Mouse (Mus musculus) heart, postnatal 14 days (tissue): Measurements from ENCODE around the gene Ammecr1. TPM values are rescaled to one million over a fixed set of nuclear protein-coding genes. Genes with fewer than 3 reads are reported as not detected.

Experiments used
- microRNA-seq, 2 experiments: library from miRNA; unstranded; fragments of <30 nt; microRNA quantifications; one replicate each; pipeline ENCODE4 v1.2.0; 2021 to 2022
- total RNA-seq, 2 experiments: library from RNA; stranded (reverse); gene quantifications; 2 replicates each; pipeline ENCODE4 v1.2.3; 2021

The Ammecr1 gene
- total RNA-seq, 2 experiments from 2014 or later: 36.2 to 40.6 TPM

Small RNAs within 50 kb of the gene (microRNA-seq; reads per million reads assigned to microRNA genes)
- gene Gm44351: 0 reads per million in 2 experiments

Other genes starting within 250 kb of the Ammecr1 start
- under 1 TPM; 0.68 to 0.76 TPM for gene Rtl9, start 132.9 kb upstream of the Ammecr1 start, total RNA-seq